Mouse (Mus musculus) MN1 (cell line): ENCODE measurements around the gene B830017H08Rik.

ENCODE experiments used
- DNase-seq: peaks from one replicate; pipeline ENCODE4 v3.0.0-alpha.2; 2016; ENCODE audit warnings: low spot score

B830017H08Rik gene

GRCm38 (mm10) chr16:17809711-17810110 lies 23.2 kb upstream of the B830017H08Rik start:
- peak; percentile 72 for DNase-seq

GRCm38 (mm10) chr16:17812120-17812519 lies 20.8 kb upstream of the B830017H08Rik start:
- DNase-seq = peak; percentile 73

- no peak for DNase-seq
Measured at GRCm38 (mm10) chr16:17813173-17813572, 19.7 kb upstream of the B830017H08Rik start.

- DNase-seq = peak; percentile 92
Measured at GRCm38 (mm10) chr16:17815411-17816402, 17.2 kb upstream of the B830017H08Rik start.

- peak; percentile 27 for DNase-seq
Measured at GRCm38 (mm10) chr16:17816528-17816927, 16.4 kb upstream of the B830017H08Rik start.

- DNase-seq = no peak
Measured at GRCm38 (mm10) chr16:17826500-17826899, 6.4 kb upstream of the B830017H08Rik start.

GRCm38 (mm10) chr16:17828229-17828628 lies 4.7 kb upstream of the B830017H08Rik start:
- DNase-seq = no peak

- no peak for DNase-seq
Measured at GRCm38 (mm10) chr16:17828867-17829266, 4.1 kb upstream of the B830017H08Rik start.

GRCm38 (mm10) chr16:17830385-17831178 lies 2.3 kb upstream of the B830017H08Rik start:
- DNase-seq = no peak

- no peak for DNase-seq
Measured at GRCm38 (mm10) chr16:17831781-17832180, 1.1 kb upstream of the B830017H08Rik start.

GRCm38 (mm10) chr16:17833321-17833680 lies 380 bp downstream of the B830017H08Rik start:
- DNase-seq = no peak

- DNase-seq = no peak
Measured at GRCm38 (mm10) chr16:17833681-17834399, 919 bp downstream of the B830017H08Rik start.

- DNase-seq = no peak
Measured at GRCm38 (mm10) chr16:17834543-17834942, 1.6 kb downstream of the B830017H08Rik start.

GRCm38 (mm10) chr16:17835481-17835880 lies 2.6 kb downstream of the B830017H08Rik start:
- DNase-seq = no peak

- DNase-seq = no peak
Measured at GRCm38 (mm10) chr16:17838051-17838450, 5.1 kb downstream of the B830017H08Rik start, which contains the start of gene Car15. Gene Car15, minus strand, starts transcription at chr16:17838364.

- DNase-seq = no peak
Measured at GRCm38 (mm10) chr16:17839976-17840375, 7.1 kb downstream of the B830017H08Rik start.

GRCm38 (mm10) chr16:17842437-17842836 lies 9.5 kb downstream of the B830017H08Rik start:
- DNase-seq = no peak

- DNase-seq = no peak
Measured at GRCm38 (mm10) chr16:17843701-17844365, 10.9 kb downstream of the B830017H08Rik start.

GRCm38 (mm10) chr16:17848431-17848830 lies 15.5 kb downstream of the B830017H08Rik start:
- peak; percentile 83 for DNase-seq

GRCm38 (mm10) chr16:17848928-17849327 lies 16.0 kb downstream of the B830017H08Rik start:
- DNase-seq = peak; percentile 80

- DNase-seq = no peak
Measured at GRCm38 (mm10) chr16:17849486-17849885, 16.6 kb downstream of the B830017H08Rik start.
